Mouse (Mus musculus): ENCODE results near the gene Zfp704. TPM values are rescaled to one million over a fixed set of nuclear protein-coding genes. Genes with fewer than 3 reads are reported as not detected.

Zfp704 gene
- total and polyA plus RNA-seq, 3 experiments, result not detected

GRCm38 (mm10) chr3:9440466-9440865, 169.4 kb downstream of the Zfp704 start:
- H3K4me2 ChIP-seq (ENCODE audit: insufficient read depth, low read depth, poor library complexity, severe bottlenecking), result no peak overlapping the region
- no peak overlapping the region for H3K9ac ChIP-seq (ENCODE audit: insufficient read depth, low read depth)
- no peaks in the 10 kb centered on the region for H3K36me3 ChIP-seq (replicated peaks in 1 of 2; ENCODE audit: control insufficient read depth in 1 of 2, insufficient read depth in 1 of 2, low read length in 1 of 2)
- no peak overlapping the region for H3K4me3 ChIP-seq (replicated peaks in 1 of 3; ENCODE audit: low read depth in 2 of 3, low read length in 2 of 3, poor library complexity in 1 of 3)
- H3K9me3 ChIP-seq (replicated peaks; ENCODE audit: low read length), result no peaks in the 10 kb centered on the region
- TF ChIP-seq CHD2 (IDR thresholded peaks at IDR 0.05; ENCODE audit: low read length) (no peak), JUN (IDR thresholded peaks at IDR 0.05; ENCODE audit: insufficient read depth, low read depth, low read length) (no peak), NELFE (IDR thresholded peaks at IDR 0.05; ENCODE audit: low read depth, low read length) (no peak), ZNF384 (IDR thresholded peaks at IDR 0.05; ENCODE audit: low read depth, low read length) (no peak), EP300 (IDR thresholded peaks at IDR 0.05; ENCODE audit: low read length) (no peak), JUND (conservative IDR thresholded peaks at IDR 0.05; ENCODE audit: low read depth, low read length) (no peak), UBTF (IDR thresholded peaks at IDR 0.05; ENCODE audit: low read depth, low read length) (no peak), MAFK (IDR thresholded peaks at IDR 0.05; ENCODE audit: insufficient replicate concordance, low read length) (no peak), PAX5 (IDR thresholded peaks at IDR 0.05; ENCODE audit: low read length) (no peak), IRF4 (IDR thresholded peaks at IDR 0.05; ENCODE audit: low read depth, low read length) (no peak), KAT2A (IDR thresholded peaks at IDR 0.05; ENCODE audit: insufficient replicate concordance, low read length) (no peak), USF2 (conservative IDR thresholded peaks at IDR 0.05; ENCODE audit: low read depth, low read length) (no peak), MAX (IDR thresholded peaks at IDR 0.05; ENCODE audit: low read length) (no peak), POLR2A (IDR thresholded peaks at IDR 0.05; ENCODE audit: low read depth, low read length) (no peak)
- DNase-seq (ENCODE audit: extremely low read depth), result no peak
- in situ Hi-C loops (cut with MboI; ENCODE audit: low pct_ligation_motif_present, low pct_unique_long_range_greater_than_20kb, low sequenced_read_pairs) (no loop called here), dilution Hi-C loops (cut with MboI; ENCODE audit: extremely low pct_ligation_motif_present, extremely low pct_unique_long_range_greater_than_20kb, low sequenced_read_pairs) (no loop called here)
- H3K27ac ChIP-seq (ENCODE audit: insufficient read depth, low read depth), result no peak overlapping the region
- H3K27me3 ChIP-seq (replicated peaks), result no peaks in the 10 kb centered on the region
- H3K79me2 ChIP-seq (replicated peaks; ENCODE audit: control insufficient read depth, extremely low read depth, insufficient read depth, poor library complexity, severe bottlenecking), result no peaks in the 10 kb centered on the region
- 0 out of 4 replicates have a peak, but pooled peaks cover 0 to 2% of the 10 kb centered on the region in 2 experiments for H3K4me1 ChIP-seq (ENCODE audit: control insufficient read depth in 1 of 2, insufficient read depth in 2 of 2)

GRCm38 (mm10) chr3:9439619-9440286, 170.1 kb downstream of the Zfp704 start:
- dilution Hi-C loops (cut with MboI; ENCODE audit: extremely low pct_ligation_motif_present, extremely low pct_unique_long_range_greater_than_20kb, low sequenced_read_pairs) (no loop called here), in situ Hi-C loops (cut with MboI; ENCODE audit: low pct_ligation_motif_present, low pct_unique_long_range_greater_than_20kb, low sequenced_read_pairs) (no loop called here)
- no peak overlapping the region for H3K4me3 ChIP-seq (replicated peaks in 1 of 3; ENCODE audit: low read depth in 2 of 3, low read length in 2 of 3, poor library complexity in 1 of 3)
- H3K9ac ChIP-seq (ENCODE audit: insufficient read depth, low read depth), result no peak overlapping the region
- no peak overlapping the region for H3K27ac ChIP-seq (ENCODE audit: insufficient read depth, low read depth)
- no peaks in the 10 kb centered on the region for H3K9me3 ChIP-seq (replicated peaks; ENCODE audit: low read length)
- TF ChIP-seq BHLHE40 (IDR thresholded peaks at IDR 0.05; ENCODE audit: low read depth, low read length), result no peak
- TF ChIP-seq PAX5 (IDR thresholded peaks at IDR 0.05; ENCODE audit: low read length), result no peak
- TF ChIP-seq JUND (conservative IDR thresholded peaks at IDR 0.05; ENCODE audit: low read depth, low read length), result no peak
- TF ChIP-seq IRF4 (IDR thresholded peaks at IDR 0.05; ENCODE audit: low read depth, low read length), result no peak
- TF ChIP-seq CHD2 (IDR thresholded peaks at IDR 0.05; ENCODE audit: low read length), result no peak
- no peak for TF ChIP-seq EP300 (IDR thresholded peaks at IDR 0.05; ENCODE audit: low read length)
- TF ChIP-seq HCFC1 (IDR thresholded peaks at IDR 0.05; ENCODE audit: low read depth, low read length), result no peak
- TF ChIP-seq MYC (IDR thresholded peaks at IDR 0.05; ENCODE audit: low read depth, low read length), result no peak
- no peak for TF ChIP-seq MEF2A (IDR thresholded peaks at IDR 0.05; ENCODE audit: borderline replicate concordance, low read depth, low read length)
- TF ChIP-seq ETS1 (conservative IDR thresholded peaks at IDR 0.05; ENCODE audit: low read depth, low read length), result no peak
- TF ChIP-seq TBP (conservative IDR thresholded peaks at IDR 0.05; ENCODE audit: low read depth, low read length), result no peak
- TF ChIP-seq GABPA (IDR thresholded peaks at IDR 0.05; ENCODE audit: insufficient replicate concordance, low read depth, low read length), result no peak
- no peak for TF ChIP-seq MAX (IDR thresholded peaks at IDR 0.05; ENCODE audit: low read length)
- no peak for TF ChIP-seq CTCF (conservative IDR thresholded peaks at IDR 0.05 in 1 of 2, IDR thresholded peaks at IDR 0.05 in 1 of 2; ENCODE audit: low read depth in 2 of 2, low read length in 2 of 2)
- TF ChIP-seq USF2 (conservative IDR thresholded peaks at IDR 0.05; ENCODE audit: low read depth, low read length), result no peak
- no peak for TF ChIP-seq NRF1 (IDR thresholded peaks at IDR 0.05; ENCODE audit: low read depth, low read length)
- TF ChIP-seq NELFE (IDR thresholded peaks at IDR 0.05; ENCODE audit: low read depth, low read length), result no peak
- no peaks in the 10 kb centered on the region for H3K36me3 ChIP-seq (replicated peaks in 1 of 2; ENCODE audit: control insufficient read depth in 1 of 2, insufficient read depth in 1 of 2, low read length in 1 of 2)
- no peaks in the 10 kb centered on the region for H3K27me3 ChIP-seq (replicated peaks)
- peaks cover under 1 to 2% of the 10 kb centered on the region in 2 experiments; a peak in 1 of 4 replicates for H3K4me1 ChIP-seq (ENCODE audit: control insufficient read depth in 1 of 2, insufficient read depth in 2 of 2)
- no peaks in the 10 kb centered on the region for H3K79me2 ChIP-seq (replicated peaks; ENCODE audit: control insufficient read depth, extremely low read depth, insufficient read depth, poor library complexity, severe bottlenecking)
- no peak for DNase-seq (ENCODE audit: extremely low read depth)
- H3K4me2 ChIP-seq (ENCODE audit: insufficient read depth, low read depth, poor library complexity, severe bottlenecking), result no peak overlapping the region

All from CH12.LX (cell line).